Mouse (Mus musculus): ENCODE results near the gene BC028528. TPM values are rescaled to one million over a fixed set of nuclear protein-coding genes. Genes with fewer than 3 reads are reported as not detected.
A peak's percentile ranks its signal among the peaks of the same experiment; 100 is the strongest.

Gene BC028528
- polyA plus RNA-seq, 1 experiment from 2014 or later = 20.1 TPM

DNA sequence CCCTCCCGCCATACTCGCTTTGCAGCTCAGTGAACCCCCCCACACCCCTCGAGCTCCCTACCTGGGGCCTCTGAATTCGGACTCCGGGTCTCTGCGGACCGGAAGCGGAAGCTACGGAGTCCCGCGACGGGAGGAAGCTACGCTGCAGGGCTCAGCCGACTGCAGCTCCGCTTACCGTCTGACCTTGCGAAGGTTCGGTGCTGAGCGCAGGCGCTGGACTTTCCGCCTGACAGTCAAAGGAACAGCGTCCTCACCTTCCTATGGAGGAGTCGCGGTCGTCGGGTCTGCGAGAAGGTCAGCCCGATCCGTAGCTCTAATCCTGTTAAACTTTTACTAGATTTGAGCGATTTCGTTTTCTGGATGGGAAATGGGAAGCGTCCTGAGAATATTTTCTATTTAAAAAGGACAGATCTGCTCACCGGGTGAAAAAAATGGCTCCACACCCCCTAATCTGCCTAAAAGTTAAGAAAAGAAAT lies 20.4 kb downstream of the BC028528 start, which contains the start of gene Mrps21:
Mrps21 (minus strand) TSS at position 128 of the 476 bp plus-strand sequence.
- Histone ChIP-seq H3K36me3 (ENCODE audit: control insufficient read depth, insufficient read depth, low read length) (peaks cover 29% of the 10 kb centered on the region), H3K4me2 (ENCODE audit: low read depth, low read length) (peak within 1 kb of the TSS; percentile 75), H3K4me1 (ENCODE audit: control insufficient read depth, insufficient read depth, low read length) (peaks cover 5% of the 10 kb centered on the region), H3K9me3 (ENCODE audit: control insufficient read depth, low read length) (no peaks in the 10 kb centered on the region), H3K4me3 (ENCODE audit: low read depth, low read length) (peak within 1 kb of the TSS; percentile 74), H3K9ac (ENCODE audit: low read depth, low read length) (peak within 1 kb of the TSS; percentile 88), H3K27ac (replicated peaks; ENCODE audit: low read depth, low read length) (peak within 1 kb of the TSS; percentile 76), H3K27me3 (replicated peaks; ENCODE audit: control insufficient read depth, insufficient read depth, low read length) (no peaks in the 10 kb centered on the region)
- ATAC-seq (ENCODE audit: low read depth) = peak; percentile 97
- DNase-seq (ENCODE audit: low spot score) = peak; percentile 96
- WGBS = under 1% methylated on average over 28 of the region's 33 CpGs

DNA sequence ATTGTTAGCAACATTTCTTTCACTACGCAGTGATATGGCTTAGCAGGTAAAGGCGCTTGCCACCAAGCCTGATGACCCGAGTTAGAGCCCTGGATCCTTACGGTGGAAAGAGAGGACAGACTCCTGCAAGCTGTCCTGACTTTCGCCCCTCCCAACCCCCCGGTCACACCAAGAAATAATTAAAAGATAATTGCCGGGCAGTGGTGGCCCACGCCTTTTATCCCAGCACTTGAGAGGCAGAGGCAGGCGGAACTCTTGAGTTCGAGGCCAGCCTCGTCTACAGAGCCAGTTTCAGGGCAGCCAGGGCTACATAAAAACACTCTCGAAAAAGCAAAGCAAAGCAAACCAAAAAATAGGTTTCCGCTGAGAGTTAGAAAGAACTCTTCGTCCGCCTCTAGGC lies 20.8 kb downstream of the BC028528 start:
- DNase-seq (ENCODE audit: low spot score) = no peak
- WGBS = 7% methylated on average over 15 of the region's 15 CpGs
- peak overlapping the region; percentile 76 for H3K27ac ChIP-seq (replicated peaks; ENCODE audit: low read depth, low read length)

DNA sequence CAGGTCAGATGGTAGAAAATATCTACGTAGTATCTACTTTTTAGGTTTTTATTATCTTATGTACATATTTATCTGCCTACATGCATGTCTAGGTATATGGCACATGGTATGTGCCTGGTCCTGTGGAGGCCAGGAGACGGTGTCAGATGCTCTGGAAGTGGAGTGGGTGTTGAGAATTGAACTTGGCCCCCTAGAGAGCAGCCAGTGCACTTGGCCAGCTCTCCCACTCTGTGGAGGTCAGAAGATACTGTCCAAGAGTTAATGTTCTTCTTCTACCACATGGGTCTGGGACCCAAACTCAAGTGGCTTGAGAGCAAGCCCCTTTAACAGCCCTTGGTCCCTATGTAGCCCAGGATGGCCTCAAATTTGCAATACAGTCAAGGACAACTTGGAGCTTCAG lies 24.4 kb downstream of the BC028528 start:
- H3K4me2 ChIP-seq (ENCODE audit: low read depth, low read length) = no peak overlapping the region
- peaks cover 5% of the 10 kb centered on the region for H3K4me1 ChIP-seq (ENCODE audit: control insufficient read depth, insufficient read depth, low read length)
- H3K27ac ChIP-seq (replicated peaks; ENCODE audit: low read depth, low read length) = no peak overlapping the region
- no peak overlapping the region for H3K4me3 ChIP-seq (ENCODE audit: low read depth, low read length)
- DNase-seq (ENCODE audit: low spot score) = no peak
- H3K36me3 ChIP-seq (ENCODE audit: control insufficient read depth, insufficient read depth, low read length) = peaks cover 60% of the 10 kb centered on the region
- no peaks in the 10 kb centered on the region for H3K27me3 ChIP-seq (replicated peaks; ENCODE audit: control insufficient read depth, insufficient read depth, low read length)
- 93% methylated on average over 2 of the region's 2 CpGs for WGBS
- no peak overlapping the region for H3K9ac ChIP-seq (ENCODE audit: low read depth, low read length)
- no peak for ATAC-seq (ENCODE audit: low read depth)
- H3K9me3 ChIP-seq (ENCODE audit: control insufficient read depth, low read length) = no peaks in the 10 kb centered on the region

More for the DNA sequence above, 20.8 kb downstream of the BC028528 start:
- Histone ChIP-seq H3K4me1 (ENCODE audit: control insufficient read depth, insufficient read depth, low read length) (peaks cover 5% of the 10 kb centered on the region), H3K9ac (ENCODE audit: low read depth, low read length) (peak overlapping the region; percentile 88), H3K4me2 (ENCODE audit: low read depth, low read length) (peak overlapping the region; percentile 75), H3K4me3 (ENCODE audit: low read depth, low read length) (peak overlapping the region; percentile 74), H3K9me3 (ENCODE audit: control insufficient read depth, low read length) (no peaks in the 10 kb centered on the region), H3K27me3 (replicated peaks; ENCODE audit: control insufficient read depth, insufficient read depth, low read length) (no peaks in the 10 kb centered on the region), H3K36me3 (ENCODE audit: control insufficient read depth, insufficient read depth, low read length) (peaks cover 34% of the 10 kb centered on the region)
- ATAC-seq (ENCODE audit: low read depth) = 0 out of 2 replicates have a peak, but pooled peaks have one; percentile 9

DNA sequence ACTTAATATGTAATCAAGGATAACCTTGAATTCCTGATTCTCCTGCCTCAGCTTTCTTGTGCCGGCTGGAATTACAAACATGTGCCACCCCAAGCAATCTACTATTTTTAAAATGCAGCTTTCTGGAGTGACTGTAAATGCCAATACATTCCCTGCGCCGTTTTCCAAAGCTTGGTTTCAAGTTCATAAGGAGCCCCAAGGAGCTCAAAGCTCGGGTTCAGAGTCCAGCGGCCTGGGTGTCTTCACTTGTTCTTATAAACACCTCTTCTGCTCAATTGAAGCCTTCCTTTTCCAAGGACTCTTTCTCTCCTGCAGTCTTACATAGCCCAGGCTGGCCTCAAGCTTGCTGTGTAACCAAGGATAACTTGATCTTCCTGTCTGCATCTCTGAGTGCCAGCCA lies 25.7 kb downstream of the BC028528 start:
- 83% methylated on average over 5 of the region's 5 CpGs for WGBS
- no peak for DNase-seq (ENCODE audit: low spot score)
- Histone ChIP-seq H3K9me3 (ENCODE audit: control insufficient read depth, low read length) (no peaks in the 10 kb centered on the region), H3K4me1 (ENCODE audit: control insufficient read depth, insufficient read depth, low read length) (no peaks in the 10 kb centered on the region), H3K9ac (ENCODE audit: low read depth, low read length) (no peak overlapping the region), H3K27me3 (replicated peaks; ENCODE audit: control insufficient read depth, insufficient read depth, low read length) (no peaks in the 10 kb centered on the region), H3K4me3 (ENCODE audit: low read depth, low read length) (no peak overlapping the region), H3K4me2 (ENCODE audit: low read depth, low read length) (no peak overlapping the region), H3K36me3 (ENCODE audit: control insufficient read depth, insufficient read depth, low read length) (peaks cover 67% of the 10 kb centered on the region), H3K27ac (replicated peaks; ENCODE audit: low read depth, low read length) (no peak overlapping the region)
- ATAC-seq (ENCODE audit: low read depth) = no peak

DNA sequence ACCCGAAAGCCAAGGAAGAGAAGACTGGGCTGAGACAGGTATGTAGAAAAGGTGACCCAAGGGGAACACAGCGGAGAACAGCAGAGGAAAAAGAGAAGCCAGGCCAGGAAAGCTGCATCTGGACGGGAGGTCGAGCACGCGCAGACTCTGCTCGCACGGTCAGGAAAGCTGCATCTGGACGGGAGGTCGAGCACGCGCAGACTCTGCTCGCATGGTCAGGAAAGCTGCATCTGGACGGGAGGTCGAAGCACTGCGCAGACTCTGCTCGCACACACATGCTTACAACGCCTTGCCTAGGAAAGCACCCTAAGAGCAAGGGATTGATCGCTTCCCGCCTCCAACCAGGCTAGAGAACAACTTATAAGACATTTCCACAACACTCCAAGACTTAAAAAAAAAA lies 26.2 kb downstream of the BC028528 start:
- 88% methylated on average over 20 of the region's 20 CpGs for WGBS
- H3K4me3 ChIP-seq (ENCODE audit: low read depth, low read length) = no peak overlapping the region
- ATAC-seq (ENCODE audit: low read depth) (no peak), DNase-seq (ENCODE audit: low spot score) (no peak)
- no peaks in the 10 kb centered on the region for H3K27me3 ChIP-seq (replicated peaks; ENCODE audit: control insufficient read depth, insufficient read depth, low read length)
- H3K4me2 ChIP-seq (ENCODE audit: low read depth, low read length) = no peak overlapping the region
- no peaks in the 10 kb centered on the region for H3K4me1 ChIP-seq (ENCODE audit: control insufficient read depth, insufficient read depth, low read length)
- H3K27ac ChIP-seq (replicated peaks; ENCODE audit: low read depth, low read length) = no peak overlapping the region
- H3K9me3 ChIP-seq (ENCODE audit: control insufficient read depth, low read length) = no peaks in the 10 kb centered on the region
- H3K36me3 ChIP-seq (ENCODE audit: control insufficient read depth, insufficient read depth, low read length) = peaks cover 67% of the 10 kb centered on the region
- no peak overlapping the region for H3K9ac ChIP-seq (ENCODE audit: low read depth, low read length)

DNA sequence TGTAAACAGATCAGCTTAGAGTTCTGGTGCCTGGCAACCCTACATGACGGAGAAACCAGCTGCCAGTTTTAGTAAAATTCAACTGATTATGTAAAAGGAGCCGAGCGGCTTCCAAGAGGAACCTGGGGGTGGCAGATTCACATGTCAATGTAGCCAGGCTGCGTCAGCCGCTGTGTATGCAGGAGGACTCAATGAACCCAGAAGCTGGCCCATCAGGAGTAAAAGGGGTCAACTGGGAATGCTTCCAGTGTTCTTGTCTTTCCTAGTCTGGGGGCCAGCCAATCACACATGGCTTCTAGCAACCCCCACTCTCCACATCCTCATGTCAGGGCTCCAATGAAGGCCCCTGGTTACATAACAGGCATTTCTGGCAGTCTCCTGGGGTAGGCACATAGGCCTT lies 26.8 kb downstream of the BC028528 start:
- ATAC-seq (ENCODE audit: low read depth) = no peak
- Histone ChIP-seq H3K4me2 (ENCODE audit: low read depth, low read length) (no peak overlapping the region), H3K27me3 (replicated peaks; ENCODE audit: control insufficient read depth, insufficient read depth, low read length) (no peaks in the 10 kb centered on the region), H3K9ac (ENCODE audit: low read depth, low read length) (no peak overlapping the region), H3K9me3 (ENCODE audit: control insufficient read depth, low read length) (no peaks in the 10 kb centered on the region), H3K27ac (replicated peaks; ENCODE audit: low read depth, low read length) (no peak overlapping the region), H3K4me1 (ENCODE audit: control insufficient read depth, insufficient read depth, low read length) (no peaks in the 10 kb centered on the region), H3K36me3 (ENCODE audit: control insufficient read depth, insufficient read depth, low read length) (peaks cover 67% of the 10 kb centered on the region), H3K4me3 (ENCODE audit: low read depth, low read length) (no peak overlapping the region)
- WGBS = 95% methylated on average over 5 of the region's 5 CpGs
- DNase-seq (ENCODE audit: low spot score) = no peak

DNA sequence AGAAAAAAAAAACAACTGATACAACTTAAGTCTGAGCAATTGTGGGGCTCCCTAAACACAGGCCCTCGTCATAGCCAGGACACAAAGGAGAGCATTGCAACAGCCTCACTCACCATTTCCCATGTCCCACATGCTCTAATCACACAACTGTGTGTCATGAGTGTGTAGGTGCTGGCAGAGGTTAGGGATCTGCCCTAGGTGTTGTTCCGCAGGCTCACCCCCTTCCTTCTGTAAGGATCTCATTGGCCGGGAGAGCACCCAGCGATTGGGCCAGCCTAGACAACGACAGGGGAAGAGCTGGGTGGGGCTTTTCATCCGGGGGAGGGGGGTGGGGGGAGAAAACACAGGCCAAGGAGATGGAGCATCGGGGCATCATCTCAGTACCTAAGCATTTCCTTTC lies 28.2 kb downstream of the BC028528 start:
- H3K4me3 ChIP-seq (ENCODE audit: low read depth, low read length) = no peak overlapping the region
- no peak for ATAC-seq (ENCODE audit: low read depth)
- 74% methylated on average over 7 of the region's 7 CpGs for WGBS
- H3K9ac ChIP-seq (ENCODE audit: low read depth, low read length) = no peak overlapping the region
- no peak overlapping the region for H3K4me2 ChIP-seq (ENCODE audit: low read depth, low read length)
- H3K27me3 ChIP-seq (replicated peaks; ENCODE audit: control insufficient read depth, insufficient read depth, low read length) = no peaks in the 10 kb centered on the region
- DNase-seq (ENCODE audit: low spot score) = no peak
- no peaks in the 10 kb centered on the region for H3K9me3 ChIP-seq (ENCODE audit: control insufficient read depth, low read length)
- peaks cover 55% of the 10 kb centered on the region for H3K36me3 ChIP-seq (ENCODE audit: control insufficient read depth, insufficient read depth, low read length)
- no peaks in the 10 kb centered on the region for H3K4me1 ChIP-seq (ENCODE audit: control insufficient read depth, insufficient read depth, low read length)
- no peak overlapping the region for H3K27ac ChIP-seq (replicated peaks; ENCODE audit: low read depth, low read length)

DNA sequence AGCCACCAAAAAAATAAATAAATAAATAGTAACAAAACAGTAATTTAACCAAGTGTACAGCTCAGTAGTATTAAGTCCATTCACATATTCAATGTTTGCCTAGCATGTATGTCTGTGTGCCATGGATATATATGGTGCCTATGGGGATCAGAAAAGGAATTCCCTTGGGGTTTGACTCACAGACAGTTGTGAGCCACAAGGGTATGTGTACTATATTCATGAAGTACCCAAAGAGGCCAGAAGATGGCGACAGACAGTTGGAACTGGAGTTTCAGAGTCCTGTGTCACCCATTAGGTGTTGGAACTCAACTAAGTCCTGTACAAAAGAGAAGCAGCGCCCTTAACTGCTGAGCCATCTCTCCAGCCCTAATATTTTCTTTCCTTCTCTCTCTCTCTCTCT lies 30.0 kb downstream of the BC028528 start:
- Histone ChIP-seq H3K4me3 (ENCODE audit: low read depth, low read length) (no peak overlapping the region), H3K36me3 (ENCODE audit: control insufficient read depth, insufficient read depth, low read length) (peaks cover 39% of the 10 kb centered on the region), H3K27me3 (replicated peaks; ENCODE audit: control insufficient read depth, insufficient read depth, low read length) (no peaks in the 10 kb centered on the region), H3K4me1 (ENCODE audit: control insufficient read depth, insufficient read depth, low read length) (no peaks in the 10 kb centered on the region), H3K9me3 (ENCODE audit: control insufficient read depth, low read length) (no peaks in the 10 kb centered on the region), H3K4me2 (ENCODE audit: low read depth, low read length) (no peak overlapping the region), H3K27ac (replicated peaks; ENCODE audit: low read depth, low read length) (no peak overlapping the region), H3K9ac (ENCODE audit: low read depth, low read length) (no peak overlapping the region)
- DNase-seq (ENCODE audit: low spot score) = peak; percentile 82
- 45% methylated on average over 2 of the region's 2 CpGs for WGBS
- ATAC-seq (ENCODE audit: low read depth) = peak; percentile 71

DNA sequence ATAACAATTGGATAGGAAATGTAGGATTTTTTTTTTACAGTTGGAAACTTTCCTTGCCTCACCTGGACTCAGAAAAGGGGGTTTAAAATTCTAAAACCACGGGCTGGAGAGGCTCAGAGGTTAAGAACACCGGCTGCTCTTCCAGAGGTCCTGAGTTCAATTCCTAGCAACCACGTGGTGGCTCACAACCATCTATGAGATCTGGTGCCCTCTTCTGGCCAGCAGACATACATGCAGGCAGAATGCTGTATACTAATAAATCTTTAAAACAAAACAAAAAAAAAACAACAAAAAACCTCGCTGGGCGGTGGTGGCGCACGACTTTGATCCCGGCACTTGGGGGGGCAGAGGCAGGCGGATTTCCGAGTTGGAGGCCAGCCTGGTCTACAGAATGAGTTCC lies 30.6 kb downstream of the BC028528 start:
- Histone ChIP-seq H3K9ac (ENCODE audit: low read depth, low read length) (no peak overlapping the region), H3K4me2 (ENCODE audit: low read depth, low read length) (no peak overlapping the region), H3K4me3 (ENCODE audit: low read depth, low read length) (no peak overlapping the region), H3K27ac (replicated peaks; ENCODE audit: low read depth, low read length) (no peak overlapping the region), H3K9me3 (ENCODE audit: control insufficient read depth, low read length) (no peaks in the 10 kb centered on the region), H3K27me3 (replicated peaks; ENCODE audit: control insufficient read depth, insufficient read depth, low read length) (no peaks in the 10 kb centered on the region), H3K4me1 (ENCODE audit: control insufficient read depth, insufficient read depth, low read length) (no peaks in the 10 kb centered on the region), H3K36me3 (ENCODE audit: control insufficient read depth, insufficient read depth, low read length) (peaks cover 35% of the 10 kb centered on the region)
- 76% methylated on average over 10 of the region's 10 CpGs for WGBS
- DNase-seq (ENCODE audit: low spot score) (no peak), ATAC-seq (ENCODE audit: low read depth) (no peak)

Data from embryonic facial prominence, embryonic 14.5 days (tissue).